Mouse (Mus musculus): Measurements from ENCODE around the gene Ncam2. TPM values are rescaled to one million over a fixed set of nuclear protein-coding genes. Genes with fewer than 3 reads are reported as not detected.
"Not testable (repeated sequence)": the region's sequence is repeated elsewhere in the genome, so short reads cannot be mapped to it uniquely, and the experiment has no call there.

The Ncam2 gene
- polyA plus RNA-seq, 1 experiment from 2014 or later = 26.9 TPM

GRCm38 (mm10) chr16:81462731-81463130 lies 262.2 kb downstream of the Ncam2 start:
- not testable (repeated sequence) for H3K27ac ChIP-seq (ENCODE audit: low read length); H3K27me3 ChIP-seq (ENCODE audit: control insufficient read depth, insufficient read depth, low read depth, low read length); H3K36me3 ChIP-seq (ENCODE audit: control insufficient read depth, insufficient read depth, low read length); ATAC-seq; H3K4me1 ChIP-seq (ENCODE audit: control insufficient read depth, insufficient read depth, low read length); H3K4me3 ChIP-seq (ENCODE audit: low read depth, low read length); H3K4me2 ChIP-seq (ENCODE audit: low read length); H3K9me3 ChIP-seq (replicated peaks; ENCODE audit: control insufficient read depth, low read length, poor library complexity, severe bottlenecking); H3K9ac ChIP-seq (ENCODE audit: low read depth, low read length)
- 93% methylated on average over 2 of the region's 2 CpGs for WGBS

DNA sequence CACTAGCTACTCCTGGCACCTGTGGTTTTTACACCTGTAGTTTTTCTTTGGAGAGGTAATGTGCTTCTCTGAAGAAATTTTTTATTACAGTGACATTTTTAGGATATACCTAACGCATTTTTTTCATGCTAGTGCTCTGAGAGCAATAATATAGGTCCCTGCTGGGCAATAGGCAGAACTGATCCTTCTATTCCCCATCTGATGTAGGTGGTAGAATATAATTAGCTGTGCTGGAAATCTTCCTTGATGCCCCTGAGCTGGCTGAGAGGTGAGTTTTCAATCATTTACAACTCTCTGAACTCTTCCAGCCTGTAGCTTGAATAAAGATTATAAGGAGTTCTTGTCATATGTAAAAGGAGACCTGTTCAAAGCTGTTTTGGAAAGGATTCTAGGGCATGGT lies 272.4 kb downstream of the Ncam2 start:
- Histone ChIP-seq H3K9me3 (replicated peaks; ENCODE audit: control insufficient read depth, low read length, poor library complexity, severe bottlenecking) (no peaks in the 10 kb centered on the region), H3K4me2 (ENCODE audit: low read length) (no peak overlapping the region), H3K4me3 (ENCODE audit: low read depth, low read length) (no peak overlapping the region), H3K4me1 (ENCODE audit: control insufficient read depth, insufficient read depth, low read length) (no peaks in the 10 kb centered on the region), H3K36me3 (ENCODE audit: control insufficient read depth, insufficient read depth, low read length) (no peaks in the 10 kb centered on the region), H3K27me3 (ENCODE audit: control insufficient read depth, insufficient read depth, low read depth, low read length) (no peaks in the 10 kb centered on the region), H3K9ac (ENCODE audit: low read depth, low read length) (no peak overlapping the region), H3K27ac (ENCODE audit: low read length) (no peak overlapping the region)
- 38% methylated on average over 1 of the region's 1 CpGs for WGBS
- peak; percentile 70; the same call in 1 of the 2 replicates for ATAC-seq

DNA sequence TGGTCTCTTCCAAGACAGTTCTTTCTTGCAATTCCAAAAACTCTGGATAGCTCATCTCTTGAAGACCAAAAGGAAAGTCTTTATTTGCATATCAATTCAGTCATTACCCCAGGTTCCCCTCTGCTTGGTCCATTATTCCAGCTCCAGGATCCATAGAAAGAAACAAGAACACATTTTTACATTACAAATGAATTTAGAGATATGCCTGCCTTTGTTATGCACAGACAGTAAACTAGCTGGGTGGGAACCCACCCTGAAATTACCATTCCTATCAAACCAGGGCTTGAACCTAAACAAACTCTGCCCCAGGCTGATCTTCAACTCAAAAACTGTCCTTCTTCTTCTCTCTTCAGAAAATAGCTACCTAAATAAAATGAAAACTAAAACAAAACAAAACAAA lies 280.6 kb downstream of the Ncam2 start:
- no peak overlapping the region for H3K27ac ChIP-seq (ENCODE audit: low read length)
- H3K4me3 ChIP-seq (ENCODE audit: low read depth, low read length) = no peak overlapping the region
- ATAC-seq = no peak
- H3K9ac ChIP-seq (ENCODE audit: low read depth, low read length) = no peak overlapping the region
- no peaks in the 10 kb centered on the region for H3K36me3 ChIP-seq (ENCODE audit: control insufficient read depth, insufficient read depth, low read length)
- no peak overlapping the region for H3K4me2 ChIP-seq (ENCODE audit: low read length)
- H3K9me3 ChIP-seq (replicated peaks; ENCODE audit: control insufficient read depth, low read length, poor library complexity, severe bottlenecking) = no peaks in the 10 kb centered on the region
- H3K27me3 ChIP-seq (ENCODE audit: control insufficient read depth, insufficient read depth, low read depth, low read length) = no peaks in the 10 kb centered on the region
- H3K4me1 ChIP-seq (ENCODE audit: control insufficient read depth, insufficient read depth, low read length) = no peaks in the 10 kb centered on the region

DNA sequence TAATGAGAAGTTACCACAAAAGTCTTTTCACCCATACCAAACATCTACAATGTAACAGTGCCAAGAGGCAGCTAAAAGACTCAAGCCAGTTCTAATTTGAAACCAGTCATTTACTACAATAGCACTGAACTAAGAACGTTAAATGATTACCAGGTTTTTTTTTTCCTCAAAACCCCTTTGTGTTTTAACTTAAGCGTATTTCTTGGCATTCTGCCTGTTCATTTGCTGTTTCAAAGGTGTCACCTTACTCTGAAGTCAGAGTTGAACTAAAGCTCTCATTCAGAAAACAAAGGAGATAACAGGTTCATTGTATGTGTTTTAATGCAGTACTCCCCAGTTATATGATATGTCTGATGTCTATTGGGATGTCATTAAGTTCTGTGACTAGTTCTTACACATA lies 295.6 kb downstream of the Ncam2 start:
- H3K4me3 ChIP-seq (ENCODE audit: low read depth, low read length) = no peak overlapping the region
- H3K4me2 ChIP-seq (ENCODE audit: low read length) = no peak overlapping the region
- H3K36me3 ChIP-seq (ENCODE audit: control insufficient read depth, insufficient read depth, low read length) = peaks cover 4% of the 10 kb centered on the region; the same call in 1 of the 2 replicates
- no peaks in the 10 kb centered on the region for H3K4me1 ChIP-seq (ENCODE audit: control insufficient read depth, insufficient read depth, low read length)
- H3K9me3 ChIP-seq (replicated peaks; ENCODE audit: control insufficient read depth, low read length, poor library complexity, severe bottlenecking) = no peaks in the 10 kb centered on the region
- no peak overlapping the region for H3K9ac ChIP-seq (ENCODE audit: low read depth, low read length)
- WGBS = 44% methylated on average over 2 of the region's 2 CpGs
- H3K27me3 ChIP-seq (ENCODE audit: control insufficient read depth, insufficient read depth, low read depth, low read length) = no peaks in the 10 kb centered on the region
- ATAC-seq = no peak
- H3K27ac ChIP-seq (ENCODE audit: low read length) = no peak overlapping the region

- H3K27me3 ChIP-seq (ENCODE audit: control insufficient read depth, insufficient read depth, low read depth, low read length) = no peaks in the 10 kb centered on the region
- no peak overlapping the region for H3K9ac ChIP-seq (ENCODE audit: low read depth, low read length)
- no peak overlapping the region for H3K4me2 ChIP-seq (ENCODE audit: low read length)
- ATAC-seq = no peak
- no peaks in the 10 kb centered on the region for H3K36me3 ChIP-seq (ENCODE audit: control insufficient read depth, insufficient read depth, low read length)
- no peak overlapping the region for H3K27ac ChIP-seq (ENCODE audit: low read length)
- WGBS = 54% methylated on average over 2 of the region's 2 CpGs
- no peak overlapping the region for H3K4me3 ChIP-seq (ENCODE audit: low read depth, low read length)
- no peaks in the 10 kb centered on the region for H3K4me1 ChIP-seq (ENCODE audit: control insufficient read depth, insufficient read depth, low read length)
- no peaks in the 10 kb centered on the region for H3K9me3 ChIP-seq (replicated peaks; ENCODE audit: control insufficient read depth, low read length, poor library complexity, severe bottlenecking)
Observed at GRCm38 (mm10) chr16:81502578-81502977, 302.1 kb downstream of the Ncam2 start.

DNA sequence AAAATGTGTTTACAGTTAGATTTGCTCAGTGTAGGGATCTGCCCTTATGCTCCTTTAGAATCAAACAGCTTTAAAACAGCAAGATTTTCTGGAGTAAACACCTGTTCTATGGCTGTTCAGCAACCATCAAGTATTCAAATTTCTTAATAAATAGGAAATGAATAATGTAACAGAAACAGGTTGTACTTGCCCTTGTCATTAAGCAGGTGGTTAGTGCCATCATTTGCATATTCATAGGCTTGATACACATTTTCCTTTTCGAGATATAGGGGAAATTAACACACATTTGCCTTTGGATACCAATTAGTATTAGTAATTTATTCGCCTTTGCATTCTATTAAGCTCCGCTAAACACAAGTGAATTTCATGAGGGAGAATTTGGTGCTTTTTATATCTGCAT lies 335.7 kb downstream of the Ncam2 start:
- 67% methylated on average over 3 of the region's 3 CpGs for WGBS

DNA sequence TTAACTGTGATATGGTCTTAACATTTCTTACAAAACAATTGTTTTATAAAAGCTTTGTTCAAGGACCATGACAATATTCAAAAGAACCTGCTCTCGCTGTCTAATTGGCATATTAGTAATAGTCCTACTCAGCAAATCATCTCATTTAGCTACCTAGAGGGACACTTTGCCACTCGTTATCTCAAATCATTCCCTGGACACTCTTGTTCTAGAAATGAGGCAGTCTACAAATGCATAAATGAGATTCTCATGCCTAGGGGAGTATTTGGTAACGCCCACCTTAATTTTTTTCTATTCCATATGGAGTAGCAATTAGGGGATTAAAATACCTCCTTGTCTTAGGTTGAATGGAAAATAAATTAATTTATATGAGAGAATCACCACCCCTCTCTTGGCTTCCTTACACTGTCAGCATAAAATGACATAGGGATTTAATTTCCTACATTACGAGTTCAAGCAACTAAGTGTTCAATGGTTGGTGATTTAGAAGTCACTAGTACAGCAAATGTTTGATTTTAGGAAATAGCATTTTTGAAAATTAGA lies 387.1 kb downstream of the Ncam2 start:
- H3K9me3 ChIP-seq (replicated peaks; ENCODE audit: control insufficient read depth, low read length, poor library complexity, severe bottlenecking) = no peaks in the 10 kb centered on the region
- no peaks in the 10 kb centered on the region for H3K4me1 ChIP-seq (ENCODE audit: control insufficient read depth, insufficient read depth, low read length)
- 57% methylated on average over 4 of the region's 4 CpGs for WGBS
- H3K27ac ChIP-seq (ENCODE audit: low read length) = no peak overlapping the region
- H3K4me2 ChIP-seq (ENCODE audit: low read length) = no peak overlapping the region
- no peaks in the 10 kb centered on the region for H3K36me3 ChIP-seq (ENCODE audit: control insufficient read depth, insufficient read depth, low read length)
- H3K4me3 ChIP-seq (ENCODE audit: low read depth, low read length) = no peak overlapping the region
- H3K27me3 ChIP-seq (ENCODE audit: control insufficient read depth, insufficient read depth, low read depth, low read length) = no peaks in the 10 kb centered on the region
- ATAC-seq = no peak
- no peak overlapping the region for H3K9ac ChIP-seq (ENCODE audit: low read depth, low read length)

More for the DNA sequence above, 335.7 kb downstream of the Ncam2 start:
- Histone ChIP-seq H3K36me3 (ENCODE audit: control insufficient read depth, insufficient read depth, low read length) (no peaks in the 10 kb centered on the region), H3K4me1 (ENCODE audit: control insufficient read depth, insufficient read depth, low read length) (no peaks in the 10 kb centered on the region), H3K27me3 (ENCODE audit: control insufficient read depth, insufficient read depth, low read depth, low read length) (no peaks in the 10 kb centered on the region), H3K27ac (ENCODE audit: low read length) (no peak overlapping the region), H3K9me3 (replicated peaks; ENCODE audit: control insufficient read depth, low read length, poor library complexity, severe bottlenecking) (no peaks in the 10 kb centered on the region), H3K4me2 (ENCODE audit: low read length) (no peak overlapping the region), H3K4me3 (ENCODE audit: low read depth, low read length) (no peak overlapping the region), H3K9ac (ENCODE audit: low read depth, low read length) (no peak overlapping the region)
- ATAC-seq = no peak

DNA sequence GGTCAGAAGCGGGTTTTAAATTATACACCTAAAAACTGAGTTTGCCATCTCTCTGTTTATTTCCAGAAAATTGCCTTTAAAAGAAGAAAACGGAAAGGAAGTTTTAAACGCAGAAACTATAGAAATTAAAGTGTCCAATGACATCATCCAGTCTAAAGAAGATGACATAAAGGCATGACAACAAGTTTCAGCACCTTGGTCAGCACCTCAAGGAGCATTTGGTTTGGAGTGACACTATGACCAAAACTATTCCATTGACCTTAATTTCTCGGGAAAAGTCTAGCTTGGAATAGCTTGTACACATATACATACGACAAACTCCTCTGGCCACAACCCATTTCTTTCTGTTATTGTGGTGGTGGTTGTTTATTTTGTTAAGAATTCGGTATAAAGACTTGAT lies 422.8 kb downstream of the Ncam2 start:
- WGBS = 53% methylated on average over 6 of the region's 6 CpGs
- Histone ChIP-seq H3K27ac (ENCODE audit: low read length) (no peak overlapping the region), H3K4me2 (ENCODE audit: low read length) (no peak overlapping the region), H3K9me3 (replicated peaks; ENCODE audit: control insufficient read depth, low read length, poor library complexity, severe bottlenecking) (no peaks in the 10 kb centered on the region), H3K36me3 (ENCODE audit: control insufficient read depth, insufficient read depth, low read length) (no peaks in the 10 kb centered on the region), H3K4me1 (ENCODE audit: control insufficient read depth, insufficient read depth, low read length) (no peaks in the 10 kb centered on the region), H3K27me3 (ENCODE audit: control insufficient read depth, insufficient read depth, low read depth, low read length) (no peaks in the 10 kb centered on the region), H3K4me3 (ENCODE audit: low read depth, low read length) (no peak overlapping the region), H3K9ac (ENCODE audit: low read depth, low read length) (no peak overlapping the region)
- ATAC-seq = no peak

DNA sequence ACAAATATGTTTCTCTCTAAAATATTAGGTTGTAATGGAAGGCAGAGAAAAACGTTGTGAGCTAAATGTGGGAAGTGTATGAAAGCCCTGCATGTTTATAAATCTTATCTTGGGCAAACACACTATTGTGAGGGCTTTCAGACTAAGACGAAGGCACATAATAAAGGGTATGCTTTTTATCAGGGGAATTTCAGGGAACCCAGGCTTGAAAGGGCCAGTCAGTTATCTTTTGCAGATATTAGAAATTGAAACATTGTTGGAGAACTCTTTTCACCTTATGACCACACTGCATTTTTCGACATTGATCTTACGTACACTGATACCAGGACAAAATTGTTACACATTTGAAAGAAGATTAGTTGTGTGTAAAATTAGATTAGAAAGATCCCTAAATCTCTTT lies 423.3 kb downstream of the Ncam2 start:
- ATAC-seq = no peak
- Histone ChIP-seq H3K4me2 (ENCODE audit: low read length) (no peak overlapping the region), H3K27me3 (ENCODE audit: control insufficient read depth, insufficient read depth, low read depth, low read length) (no peaks in the 10 kb centered on the region), H3K36me3 (ENCODE audit: control insufficient read depth, insufficient read depth, low read length) (no peaks in the 10 kb centered on the region), H3K9me3 (replicated peaks; ENCODE audit: control insufficient read depth, low read length, poor library complexity, severe bottlenecking) (no peaks in the 10 kb centered on the region), H3K9ac (ENCODE audit: low read depth, low read length) (no peak overlapping the region), H3K4me1 (ENCODE audit: control insufficient read depth, insufficient read depth, low read length) (no peaks in the 10 kb centered on the region), H3K4me3 (ENCODE audit: low read depth, low read length) (no peak overlapping the region), H3K27ac (ENCODE audit: low read length) (no peak overlapping the region)
- 61% methylated on average over 4 of the region's 4 CpGs for WGBS
